Mouse (Mus musculus) neural tube, embryonic 14.5 days (tissue): ENCODE measurements around the gene Atp5d. TPM values are rescaled to one million over a fixed set of nuclear protein-coding genes. Genes with fewer than 3 reads are reported as not detected.
"Not testable (repeated sequence)": the region's sequence is repeated elsewhere in the genome, so short reads cannot be mapped to it uniquely, and the experiment has no call there.

ENCODE experiments used
- ATAC-seq: fragments of 200-750 bp; cut with Nextera tagmentation; 2 replicates; pipeline ENCODE4 v1.8.0; 2017; ENCODE audit warnings: low read depth, mild to moderate bottlenecking, moderate TSS enrichment, moderate library complexity
- H3K27ac ChIP-seq: fragments of 300-500 bp; sonication (generic); 2 replicates; pipeline ENCODE4 v1.5.1; 2014; ENCODE audit warnings: low read depth, mild to moderate bottlenecking, control low read depth, low read length, moderate library complexity, mixed read lengths
- H3K27me3 ChIP-seq: fragments of 300-500 bp; sonication (generic); 2 replicates; pipeline ENCODE4 v1.6.1; 2014; ENCODE audit warnings: low read length; ENCODE audit not compliant: control insufficient read depth, insufficient read depth
- H3K36me3 ChIP-seq: fragments of 300-500 bp; sonication (generic); 2 replicates; pipeline ENCODE4 v1.6.1; 2014; ENCODE audit warnings: low read length, mixed read lengths; ENCODE audit not compliant: control insufficient read depth, insufficient read depth
- H3K4me1 ChIP-seq: fragments of 300-500 bp; sonication (generic); 2 replicates; pipeline ENCODE4 v1.6.1; 2014; ENCODE audit warnings: low read length; ENCODE audit not compliant: control insufficient read depth, insufficient read depth
- H3K4me2 ChIP-seq: fragments of 300-500 bp; sonication (generic); 2 replicates; pipeline ENCODE4 v1.6.1; 2014; ENCODE audit warnings: mild to moderate bottlenecking, low read depth, low read length, control low read depth
- H3K4me3 ChIP-seq: fragments of 300-500 bp; sonication (generic); 2 replicates; pipeline ENCODE4 v1.5.1; 2014; ENCODE audit warnings: low read depth, low read length, control low read depth, mixed read lengths
- H3K9ac ChIP-seq: fragments of 300-500 bp; sonication (generic); replicated peaks from 2 replicates; pipeline ENCODE4 v1.6.1; 2014; ENCODE audit warnings: low read depth, mild to moderate bottlenecking, control low read depth, low read length, mixed read lengths
- H3K9me3 ChIP-seq: fragments of 300-500 bp; sonication (generic); 2 replicates; pipeline ENCODE4 v1.6.1; 2016; ENCODE audit warnings: low read length; ENCODE audit not compliant: control insufficient read depth
- WGBS: fragments of 180-500 bp; shearing (Covaris S2); extraction: QIAGEN DNeasy Blood & Tissue Kit; methylation state at CpG from one replicate; pipeline ENCODE4 v1.1.7; 2014; 5-methylcytosine and 5-hydroxymethylcytosine counted together
- polyA plus RNA-seq: library from polyadenylated mRNA; unstranded; fragments of >200 nt; fragmentation: Nextera tagmentation; extraction: Ambion mirVana; gene quantifications from 2 replicates; pipeline ENCODE4 v1.2.1, GENCODE M21; 2014

Gene Atp5d
- polyA plus RNA-seq, 1 experiment from 2014 or later: 519 TPM

- H3K27me3 ChIP-seq, H3K9me3 ChIP-seq, ATAC-seq, H3K9ac ChIP-seq, H3K4me3 ChIP-seq: not testable (repeated sequence)
- Histone ChIP-seq H3K4me2 (peak overlapping the region; percentile 94; the same call in 1 of the 2 replicates), H3K27ac (peak overlapping the region; percentile 90), H3K36me3 (peaks cover 14% of the 10 kb centered on the region), H3K4me1 (peaks cover 41% of the 10 kb centered on the region)
- 81% methylated on average over 4 of the region's 4 CpGs for WGBS
Measured at GRCm38 (mm10) chr10:80166136-80166535, 27.7 kb downstream of the Atp5d start.

- Histone ChIP-seq H3K27me3 (no peaks in the 10 kb centered on the region), H3K9ac (peak overlapping the region; percentile 99), H3K9me3 (no peaks in the 10 kb centered on the region), H3K27ac (peak overlapping the region; percentile 99), H3K4me2 (peak overlapping the region; percentile 85), H3K4me1 (peaks cover 51% of the 10 kb centered on the region), H3K36me3 (peaks cover 26% of the 10 kb centered on the region), H3K4me3 (peak overlapping the region; percentile 94)
- peak; percentile 89 for ATAC-seq
- under 1% methylated on average over 53 of the region's 55 CpGs for WGBS
Measured at GRCm38 (mm10) chr10:80167460-80168037, 29.1 kb downstream of the Atp5d start.

- peak overlapping the region; percentile 85 for H3K4me2 ChIP-seq
- WGBS: under 1% methylated on average over 43 of the region's 48 CpGs
- H3K27ac ChIP-seq: peak overlapping the region; percentile 99
- H3K9me3 ChIP-seq: no peaks in the 10 kb centered on the region
- H3K27me3 ChIP-seq: no peaks in the 10 kb centered on the region
- H3K4me3 ChIP-seq: peak overlapping the region; percentile 94
- H3K36me3 ChIP-seq: peaks cover 26% of the 10 kb centered on the region
- H3K4me1 ChIP-seq: peaks cover 53% of the 10 kb centered on the region
- H3K9ac ChIP-seq: peak overlapping the region; percentile 99
- peak; percentile 39 for ATAC-seq
Measured at GRCm38 (mm10) chr10:80168038-80168661, 29.7 kb downstream of the Atp5d start.

- Histone ChIP-seq H3K9ac (peak overlapping the region; percentile 99; the same call in 1 of the 2 replicates), H3K4me2 (peak overlapping the region; percentile 85), H3K27ac (peak overlapping the region; percentile 99; the same call in 1 of the 2 replicates), H3K36me3 (peaks cover 26% of the 10 kb centered on the region), H3K27me3 (no peaks in the 10 kb centered on the region), H3K9me3 (no peaks in the 10 kb centered on the region), H3K4me3 (peak overlapping the region; percentile 94), H3K4me1 (peaks cover 49% of the 10 kb centered on the region)
- ATAC-seq: no peak
- WGBS: 89% methylated on average over 1 of the region's 1 CpGs
Measured at GRCm38 (mm10) chr10:80169070-80169469, 30.6 kb downstream of the Atp5d start.

GRCm38 (mm10) chr10:80169651-80170050, 31.2 kb downstream of the Atp5d start:
- Histone ChIP-seq H3K9me3 (no peaks in the 10 kb centered on the region), H3K36me3 (peaks cover 26% of the 10 kb centered on the region), H3K27ac (no peak overlapping the region), H3K9ac (no peak overlapping the region), H3K4me3 (no peak overlapping the region), H3K4me1 (peaks cover 43% of the 10 kb centered on the region), H3K27me3 (no peaks in the 10 kb centered on the region), H3K4me2 (peak overlapping the region; percentile 8; the same call in 1 of the 2 replicates)
- 93% methylated on average over 7 of the region's 7 CpGs for WGBS
- no peak for ATAC-seq

- no peak for ATAC-seq
- Histone ChIP-seq H3K27ac (no peak overlapping the region), H3K4me1 (peaks cover 42% of the 10 kb centered on the region), H3K36me3 (peaks cover 26% of the 10 kb centered on the region), H3K27me3 (no peaks in the 10 kb centered on the region), H3K4me3 (no peak overlapping the region), H3K4me2 (no peak overlapping the region), H3K9me3 (no peaks in the 10 kb centered on the region), H3K9ac (no peak overlapping the region)
- 98% methylated on average over 16 of the region's 16 CpGs for WGBS
Measured at GRCm38 (mm10) chr10:80170052-80170451, 31.6 kb downstream of the Atp5d start.

GRCm38 (mm10) chr10:80170601-80171021, 32.2 kb downstream of the Atp5d start:
- Histone ChIP-seq H3K27me3 (no peaks in the 10 kb centered on the region), H3K9me3 (no peaks in the 10 kb centered on the region), H3K9ac (no peak overlapping the region), H3K4me3 (no peak overlapping the region), H3K4me1 (peaks cover 37% of the 10 kb centered on the region), H3K36me3 (peaks cover 26% of the 10 kb centered on the region), H3K27ac (no peak overlapping the region), H3K4me2 (no peak overlapping the region)
- ATAC-seq: no peak
- WGBS: 95% methylated on average over 19 of the region's 19 CpGs

GRCm38 (mm10) chr10:80171252-80171651, 32.8 kb downstream of the Atp5d start:
- H3K4me2 ChIP-seq: no peak overlapping the region
- H3K27ac ChIP-seq: no peak overlapping the region
- no peaks in the 10 kb centered on the region for H3K9me3 ChIP-seq
- H3K4me3 ChIP-seq: no peak overlapping the region
- WGBS: 94% methylated on average over 15 of the region's 15 CpGs
- H3K27me3 ChIP-seq: no peaks in the 10 kb centered on the region
- peaks cover 36% of the 10 kb centered on the region for H3K4me1 ChIP-seq
- H3K36me3 ChIP-seq: peaks cover 26% of the 10 kb centered on the region
- no peak for ATAC-seq
- H3K9ac ChIP-seq: no peak overlapping the region

GRCm38 (mm10) chr10:80171760-80172526, 33.5 kb downstream of the Atp5d start:
- H3K9ac ChIP-seq: peak overlapping the region; percentile 62
- peak overlapping the region; percentile 85 for H3K27ac ChIP-seq
- no peak for ATAC-seq
- H3K27me3 ChIP-seq: no peaks in the 10 kb centered on the region
- H3K9me3 ChIP-seq: no peaks in the 10 kb centered on the region
- WGBS: 79% methylated on average over 45 of the region's 45 CpGs
- no peak overlapping the region; the same call in 1 of the 2 replicates for H3K4me3 ChIP-seq
- peaks cover 26% of the 10 kb centered on the region for H3K36me3 ChIP-seq
- H3K4me2 ChIP-seq: peak overlapping the region; percentile 63
- H3K4me1 ChIP-seq: peaks cover 31% of the 10 kb centered on the region
